Mouse (Mus musculus) thymus, adult 2 months (tissue): ENCODE results near the gene Eif5. TPM values are rescaled to one million over a fixed set of nuclear protein-coding genes. Genes with fewer than 3 reads are reported as not detected.

Source experiments
- DNase-seq: peaks from one replicate; pipeline ENCODE4 v3.0.0; 2021
- H3K27ac ChIP-seq: fragments of 200-500 bp; 2 replicates; pipeline ENCODE4 v1.5.1; 2012; ENCODE audit warnings: low read length, control low read depth; ENCODE audit not compliant: control insufficient read depth, insufficient read depth
- H3K27me3 ChIP-seq: fragments of 200-500 bp; 2 replicates; pipeline ENCODE4 v1.6.1; 2012; ENCODE audit warnings: mild to moderate bottlenecking, low read length, moderate library complexity, mixed read lengths; ENCODE audit not compliant: control insufficient read depth, insufficient read depth
- H3K36me3 ChIP-seq: fragments of 200-500 bp; 2 replicates; pipeline ENCODE4 v1.6.1; 2012; ENCODE audit warnings: mild to moderate bottlenecking, low read length, moderate library complexity; ENCODE audit not compliant: control insufficient read depth, insufficient read depth
- H3K4me1 ChIP-seq: fragments of 200-500 bp; replicated peaks from 2 replicates; pipeline ENCODE4 v1.6.1; 2012; ENCODE audit warnings: low read length; ENCODE audit not compliant: control insufficient read depth, insufficient read depth
- H3K4me3 ChIP-seq: fragments of 200-500 bp; 2 replicates; pipeline ENCODE4 v1.5.1; 2012; ENCODE audit warnings: mild to moderate bottlenecking, low read length, control low read depth, moderate library complexity; ENCODE audit not compliant: control insufficient read depth, insufficient read depth
- CTCF ChIP-seq: fragments of 200-500 bp; IDR thresholded peaks from 2 replicates; pipeline ENCODE4 v1.5.1; 2012; ENCODE audit warnings: mild to moderate bottlenecking, control low read depth, low read length, moderate library complexity, borderline replicate concordance; ENCODE audit not compliant: control insufficient read depth, poor library complexity, insufficient read depth; ENCODE audit errors: extremely low read depth
- POLR2A ChIP-seq: fragments of 200-500 bp; IDR thresholded peaks from 2 replicates; pipeline ENCODE4 v1.6.1; 2012; ENCODE audit warnings: mild to moderate bottlenecking, low read length, control low read depth, moderate library complexity; ENCODE audit not compliant: control insufficient read depth, poor library complexity, insufficient read depth; ENCODE audit errors: extremely low read depth
- WGBS: fragments of 180-500 bp; shearing (Covaris S2); methylation state at CpG from one replicate; pipeline ENCODE4 v1.1.7; 2018; 5-methylcytosine and 5-hydroxymethylcytosine counted together
- polyA plus RNA-seq: library from polyadenylated mRNA; depleted of rRNA; stranded (reverse); fragments of >200 nt; gene quantifications from 2 replicates; pipeline ENCODE4 v1.2.3, GENCODE M21; 2012

The Eif5 gene
- polyA plus RNA-seq, 1 experiment, result 88.0 TPM

GRCm38 (mm10) chr12:111558655-111559054 lies 20.8 kb downstream of the Eif5 start:
- peaks cover 9% of the 10 kb centered on the region; the same call in 1 of the 2 replicates for H3K4me1 ChIP-seq
- TF ChIP-seq CTCF (no peak), POLR2A (no peak)
- H3K27ac ChIP-seq, result no peak overlapping the region
- H3K4me3 ChIP-seq, result no peak overlapping the region
- 83% methylated on average over 2 of the region's 2 CpGs for whole genome bisulfite sequencing
- H3K27me3 ChIP-seq, result no peaks in the 10 kb centered on the region
- H3K36me3 ChIP-seq, result no peaks in the 10 kb centered on the region
- DNase-seq, result no peak

GRCm38 (mm10) chr12:111559647-111560258 lies 21.9 kb downstream of the Eif5 start:
- Histone ChIP-seq H3K27ac (no peak overlapping the region), H3K4me3 (peak overlapping the region; percentile 57), H3K27me3 (no peaks in the 10 kb centered on the region), H3K4me1 (peaks cover 9% of the 10 kb centered on the region; the same call in 1 of the 2 replicates), H3K36me3 (no peaks in the 10 kb centered on the region)
- TF ChIP-seq POLR2A, result 0 out of 2 replicates have a peak, but pooled peaks have one; percentile 27
- no peak for TF ChIP-seq CTCF
- 11% methylated on average over 18 of the region's 18 CpGs for WGBS
- peak; percentile 61 for DNase-seq

GRCm38 (mm10) chr12:111560286-111560685 lies 22.5 kb downstream of the Eif5 start:
- WGBS, result 71% methylated on average over 5 of the region's 5 CpGs
- Histone ChIP-seq H3K36me3 (no peaks in the 10 kb centered on the region), H3K27ac (no peak overlapping the region), H3K27me3 (no peaks in the 10 kb centered on the region), H3K4me1 (peaks cover 9% of the 10 kb centered on the region; the same call in 1 of the 2 replicates), H3K4me3 (peak overlapping the region; percentile 57)
- no peak for DNase-seq
- no peak for TF ChIP-seq POLR2A
- TF ChIP-seq CTCF, result no peak

- no peak for DNase-seq
- TF ChIP-seq CTCF (no peak), POLR2A (no peak)
- peaks cover 9% of the 10 kb centered on the region; the same call in 1 of the 2 replicates for H3K4me1 ChIP-seq
- no peaks in the 10 kb centered on the region for H3K36me3 ChIP-seq
- H3K4me3 ChIP-seq, result no peak overlapping the region
- no peak overlapping the region for H3K27ac ChIP-seq
- WGBS, result 85% methylated on average over 4 of the region's 4 CpGs
- H3K27me3 ChIP-seq, result no peaks in the 10 kb centered on the region
Measured at GRCm38 (mm10) chr12:111562276-111562814, 24.5 kb downstream of the Eif5 start.

- WGBS, result 75% methylated on average over 5 of the region's 5 CpGs
- Histone ChIP-seq H3K4me1 (peaks cover 9% of the 10 kb centered on the region; the same call in 1 of the 2 replicates), H3K4me3 (no peak overlapping the region), H3K36me3 (no peaks in the 10 kb centered on the region), H3K27ac (no peak overlapping the region), H3K27me3 (no peaks in the 10 kb centered on the region)
- no peak for TF ChIP-seq CTCF
- no peak for TF ChIP-seq POLR2A
- DNase-seq, result no peak
Measured at GRCm38 (mm10) chr12:111563076-111563629, 25.3 kb downstream of the Eif5 start.

- WGBS, result 73% methylated on average over 5 of the region's 5 CpGs
- no peaks in the 10 kb centered on the region for H3K27me3 ChIP-seq
- H3K27ac ChIP-seq, result no peak overlapping the region
- no peaks in the 10 kb centered on the region for H3K36me3 ChIP-seq
- no peak overlapping the region for H3K4me3 ChIP-seq
- TF ChIP-seq CTCF (no peak), POLR2A (no peak)
- DNase-seq, result no peak
- peaks cover 1% of the 10 kb centered on the region; the same call in 1 of the 2 replicates for H3K4me1 ChIP-seq
Measured at GRCm38 (mm10) chr12:111565363-111565762, 27.5 kb downstream of the Eif5 start.

GRCm38 (mm10) chr12:111568836-111569235 lies 31.0 kb downstream of the Eif5 start:
- TF ChIP-seq POLR2A (no peak), CTCF (no peak)
- no peak overlapping the region for H3K4me3 ChIP-seq
- H3K36me3 ChIP-seq, result no peaks in the 10 kb centered on the region
- WGBS, result 92% methylated on average over 11 of the region's 11 CpGs
- H3K4me1 ChIP-seq, result peaks cover 4% of the 10 kb centered on the region
- no peak overlapping the region for H3K27ac ChIP-seq
- H3K27me3 ChIP-seq, result no peaks in the 10 kb centered on the region
- DNase-seq, result no peak
